Mouse (Mus musculus) MEL (cell line): ENCODE results near the gene Padi6.

Experiments
- CTCF ChIP-seq, 3 experiments: IDR thresholded peaks in 2 of 3; conservative IDR thresholded peaks in 1 of 3; 2 replicates each; pipeline ENCODE4 v1.5.1; 2011 to 2012; ENCODE audit warnings: low read length in 3 of 3, low read depth in 2 of 3, mild to moderate bottlenecking in 2 of 3, improper control_type of control experiment in 1 of 3, inconsistent platforms in 1 of 3, mixed read lengths in 1 of 3, moderate library complexity in 1 of 3; ENCODE audit not compliant: control insufficient read depth in 1 of 3, insufficient read depth in 1 of 3, poor library complexity in 1 of 3, severe bottlenecking in 1 of 3
- EP300 ChIP-seq, 2 experiments: IDR thresholded peaks; 2 replicates each; pipeline ENCODE4 v1.6.1; 2011; ENCODE audit warnings: improper control_type of control experiment in 2 of 2, low read length in 2 of 2, low read depth in 1 of 2, mild to moderate bottlenecking in 1 of 2
- GABPA ChIP-seq: IDR thresholded peaks from 2 replicates; pipeline ENCODE4 v1.6.1; 2012; ENCODE audit warnings: low read depth, mild to moderate bottlenecking, inconsistent platforms, low read length, improper control_type of control experiment, moderate library complexity
- JUND ChIP-seq: IDR thresholded peaks from 2 replicates; pipeline ENCODE4 v1.6.1; 2011; ENCODE audit warnings: low read depth, mild to moderate bottlenecking, improper control_type of control experiment, low read length
- POLR2A ChIP-seq, 2 experiments: IDR thresholded peaks; 2 replicates each; pipeline ENCODE4 v1.6.1; 2011 to 2012; ENCODE audit warnings: low read length in 2 of 2, mild to moderate bottlenecking in 2 of 2, control low read depth in 1 of 2, improper control_type of control experiment in 1 of 2, low read depth in 1 of 2, moderate library complexity in 1 of 2; ENCODE audit not compliant: control insufficient read depth in 1 of 2, insufficient read depth in 1 of 2, poor library complexity in 1 of 2
- POLR2AphosphoS2 ChIP-seq: IDR thresholded peaks from 2 replicates; pipeline ENCODE4 v1.6.1; 2011; ENCODE audit warnings: low read length, improper control_type of control experiment
- RAD21 ChIP-seq: IDR thresholded peaks from 2 replicates; pipeline ENCODE4 v1.6.1; 2011; ENCODE audit warnings: mild to moderate bottlenecking, low read depth, low read length, improper control_type of control experiment
- SMC3 ChIP-seq: IDR thresholded peaks from 2 replicates; pipeline ENCODE4 v1.6.1; 2011; ENCODE audit warnings: low read depth, low read length, improper control_type of control experiment
- ZMIZ1 ChIP-seq: IDR thresholded peaks from 2 replicates; pipeline ENCODE4 v1.6.1; 2012; ENCODE audit warnings: low read depth, mild to moderate bottlenecking, inconsistent platforms, low read length, improper control_type of control experiment, moderate library complexity
- ZNF384 ChIP-seq: IDR thresholded peaks from 2 replicates; pipeline ENCODE4 v1.6.1; 2012; ENCODE audit warnings: low read depth, mild to moderate bottlenecking, inconsistent platforms, low read length, improper control_type of control experiment

- TF ChIP-seq CTCF (IDR thresholded peaks at IDR 0.05 in 2 of 3, conservative IDR thresholded peaks at IDR 0.05 in 1 of 3; ENCODE audit: control insufficient read depth in 1 of 3, insufficient read depth in 1 of 3, low read depth in 2 of 3, low read length in 3 of 3, poor library complexity in 1 of 3, severe bottlenecking in 1 of 3) (no peak), EP300 (IDR thresholded peaks at IDR 0.05; ENCODE audit: low read depth in 1 of 2, low read length in 2 of 2) (peak; percentile 27 to 75; a peak in 3 of 4 replicates), POLR2A (IDR thresholded peaks at IDR 0.05; ENCODE audit: control insufficient read depth in 1 of 2, insufficient read depth in 1 of 2, low read depth in 1 of 2, low read length in 2 of 2, poor library complexity in 1 of 2) (peak in 1 of 2 experiments; percentile 20; a peak in 1 of 4 replicates), JUND (no peak), RAD21 (no peak), POLR2AphosphoS2 (no peak), ZMIZ1 (no peak), ZNF384 (peak; percentile 65; the same call in 1 of the 2 replicates), GABPA (no peak), SMC3 (no peak)
Measured at GRCm38 (mm10) chr4:140693513-140693912, 48.9 kb downstream of the Padi6 start.
